Mouse (Mus musculus): Measurements from ENCODE around the gene Wdfy1. TPM values are rescaled to one million over a fixed set of nuclear protein-coding genes. Genes with fewer than 3 reads are reported as not detected.

Gene Wdfy1
- polyA plus RNA-seq (2014; fragmentation: Nextera tagmentation; extraction: Ambion mirVana) = 42.6 and 45.4 TPM in 2 replicates

DNA sequence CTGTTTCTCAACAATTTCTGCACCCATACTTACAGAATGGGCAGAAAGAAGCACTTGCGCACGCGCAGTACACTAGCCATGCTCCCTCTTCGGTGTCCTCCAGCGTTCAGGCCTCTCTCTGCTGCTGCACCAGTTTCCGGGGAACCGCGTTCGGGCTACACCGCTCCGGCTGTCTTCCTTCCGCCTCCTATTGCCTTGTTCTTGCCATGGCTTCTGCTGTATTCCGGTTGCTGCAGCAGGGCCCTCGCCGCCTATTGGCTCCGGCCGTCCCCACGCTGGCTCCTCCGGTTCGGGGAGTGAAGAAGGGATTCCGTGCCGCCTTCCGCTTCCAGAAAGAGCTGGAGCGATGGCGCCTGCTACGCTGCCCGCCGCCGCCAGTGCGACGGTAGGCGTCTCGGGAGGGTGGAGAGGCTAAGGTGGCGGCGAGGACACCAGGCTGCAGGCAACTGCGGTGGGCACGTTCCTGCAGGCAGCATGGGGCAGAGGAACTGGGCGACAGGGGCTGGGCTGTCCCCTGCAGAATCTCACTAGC is at the start of gene Wdfy1, which contains the start of gene Mrpl44:
Gene Wdfy1 (minus strand): TSS at position 217 of the 532 bp plus-strand sequence.
Gene Mrpl44 (plus strand): TSS at position 92 of the 532 bp plus-strand sequence.
- DNase-seq (ENCODE audit: low spot score) = peak; percentile 97
- ATAC-seq (ENCODE audit: low read depth) = peak; percentile 100
- Histone ChIP-seq H3K36me3 (ENCODE audit: control insufficient read depth, insufficient read depth, low read length) (peaks cover 31% of the 10 kb centered on the region), H3K27me3 (replicated peaks; ENCODE audit: control insufficient read depth, insufficient read depth, low read length) (no peaks in the 10 kb centered on the region), H3K4me3 (ENCODE audit: low read depth, low read length) (peak within 1 kb of the TSS; percentile 95), H3K4me2 (ENCODE audit: low read depth, low read length) (peak within 1 kb of the TSS; percentile 66), H3K9ac (ENCODE audit: low read depth, low read length) (peak within 1 kb of the TSS; percentile 93), H3K4me1 (ENCODE audit: control insufficient read depth, insufficient read depth, low read length) (0 out of 2 replicates have a peak, but pooled peaks cover 3% of the 10 kb centered on the region), H3K27ac (replicated peaks; ENCODE audit: low read depth, low read length) (peak within 1 kb of the TSS; percentile 83), H3K9me3 (ENCODE audit: control insufficient read depth, low read length) (no peaks in the 10 kb centered on the region)
- under 1% methylated on average over 36 of the region's 38 CpGs for WGBS

DNA sequence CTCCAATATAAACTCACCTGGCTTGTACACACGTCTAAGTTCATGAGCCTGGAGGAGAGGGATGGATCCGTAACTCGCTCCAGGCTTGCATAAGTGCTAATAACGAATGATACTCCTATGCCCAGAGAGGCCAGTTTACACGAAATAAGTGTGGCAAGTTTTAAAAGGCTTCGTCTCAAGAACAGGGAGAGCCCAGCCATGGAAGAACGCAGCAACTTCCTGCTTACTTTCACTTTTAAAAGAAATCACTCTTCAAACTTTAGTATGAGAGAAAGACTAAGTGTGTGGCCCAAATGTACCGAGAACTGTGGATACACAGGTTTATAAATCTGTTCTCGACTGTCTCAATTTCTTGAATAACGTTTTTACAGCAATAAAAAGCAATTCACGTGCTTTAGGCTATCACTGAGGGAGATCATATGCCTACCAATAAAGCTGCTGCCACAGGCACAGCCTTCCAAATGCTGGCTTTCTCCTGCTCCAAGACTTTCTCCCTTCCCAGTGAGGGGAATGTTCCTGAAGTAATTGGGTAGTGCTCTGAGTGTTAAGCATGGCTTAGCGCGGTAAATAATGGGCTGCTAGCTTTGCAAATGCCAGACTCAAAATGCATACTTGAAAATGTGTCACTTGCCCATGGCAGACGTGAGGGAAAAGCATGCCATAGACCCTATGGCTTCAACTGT is 48.1 kb upstream of the Wdfy1 start:
- H3K4me3 ChIP-seq (ENCODE audit: low read depth, low read length) = 0 out of 2 replicates have a peak overlapping the region, but pooled peaks have one; percentile 6
- DNase-seq (ENCODE audit: low spot score) (no peak), ATAC-seq (ENCODE audit: low read depth) (no peak)
- H3K27ac ChIP-seq (replicated peaks; ENCODE audit: low read depth, low read length) = peak overlapping the region; percentile 39; the same call in 1 of the 2 replicates
- 59% methylated on average over 14 of the region's 14 CpGs for WGBS
- peak overlapping the region; percentile 37 for H3K4me2 ChIP-seq (ENCODE audit: low read depth, low read length)
- no peak overlapping the region for H3K9ac ChIP-seq (ENCODE audit: low read depth, low read length)
- peaks cover 8% of the 10 kb centered on the region; the same call in 1 of the 2 replicates for H3K36me3 ChIP-seq (ENCODE audit: control insufficient read depth, insufficient read depth, low read length)
- no peaks in the 10 kb centered on the region for H3K27me3 ChIP-seq (replicated peaks; ENCODE audit: control insufficient read depth, insufficient read depth, low read length)
- peaks cover 18% of the 10 kb centered on the region for H3K4me1 ChIP-seq (ENCODE audit: control insufficient read depth, insufficient read depth, low read length)
- H3K9me3 ChIP-seq (ENCODE audit: control insufficient read depth, low read length) = no peaks in the 10 kb centered on the region

DNA sequence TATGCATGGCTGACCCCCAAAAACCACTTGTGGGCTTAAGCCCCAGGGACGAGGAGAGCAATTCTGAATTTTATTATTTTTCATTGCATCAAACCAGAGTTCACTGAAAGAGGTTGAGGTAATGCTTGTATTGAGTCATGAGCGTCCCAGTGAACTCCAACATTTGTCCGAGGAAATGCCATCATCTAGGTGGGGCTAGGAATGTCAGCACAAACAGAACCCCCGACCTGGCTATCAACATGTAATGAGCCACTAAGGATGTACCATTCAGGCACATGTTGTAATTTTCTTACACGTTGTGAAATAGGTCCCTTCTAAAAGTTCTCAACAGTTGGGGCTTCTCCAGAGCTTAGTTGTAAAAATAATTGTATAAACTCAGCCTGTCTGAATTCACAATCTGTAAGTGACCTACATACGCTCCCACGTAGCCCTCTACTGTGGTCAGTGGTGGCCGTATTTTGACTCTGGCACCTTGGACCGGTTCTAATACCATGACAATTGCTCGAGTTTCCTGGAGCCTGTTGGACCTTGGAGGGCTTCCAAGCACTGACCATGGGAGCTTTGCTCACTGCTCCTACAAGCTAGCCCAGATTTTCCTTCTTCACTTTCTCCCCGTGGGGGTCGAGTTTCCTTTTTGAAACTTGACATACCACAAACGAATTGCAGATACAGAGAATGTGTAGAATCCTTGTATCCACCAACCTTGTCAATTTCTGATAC is 47.0 kb upstream of the Wdfy1 start:
- peaks cover 8% of the 10 kb centered on the region; the same call in 1 of the 2 replicates for H3K36me3 ChIP-seq (ENCODE audit: control insufficient read depth, insufficient read depth, low read length)
- no peak overlapping the region for H3K4me2 ChIP-seq (ENCODE audit: low read depth, low read length)
- WGBS = 63% methylated on average over 13 of the region's 13 CpGs
- no peak overlapping the region for H3K27ac ChIP-seq (replicated peaks; ENCODE audit: low read depth, low read length)
- no peak overlapping the region for H3K4me3 ChIP-seq (ENCODE audit: low read depth, low read length)
- H3K9ac ChIP-seq (ENCODE audit: low read depth, low read length) = no peak overlapping the region
- peaks cover 18% of the 10 kb centered on the region for H3K4me1 ChIP-seq (ENCODE audit: control insufficient read depth, insufficient read depth, low read length)
- no peaks in the 10 kb centered on the region for H3K9me3 ChIP-seq (ENCODE audit: control insufficient read depth, low read length)
- H3K27me3 ChIP-seq (replicated peaks; ENCODE audit: control insufficient read depth, insufficient read depth, low read length) = no peaks in the 10 kb centered on the region
- ATAC-seq (ENCODE audit: low read depth) = no peak
- peak; percentile 40 for DNase-seq (ENCODE audit: low spot score)

DNA sequence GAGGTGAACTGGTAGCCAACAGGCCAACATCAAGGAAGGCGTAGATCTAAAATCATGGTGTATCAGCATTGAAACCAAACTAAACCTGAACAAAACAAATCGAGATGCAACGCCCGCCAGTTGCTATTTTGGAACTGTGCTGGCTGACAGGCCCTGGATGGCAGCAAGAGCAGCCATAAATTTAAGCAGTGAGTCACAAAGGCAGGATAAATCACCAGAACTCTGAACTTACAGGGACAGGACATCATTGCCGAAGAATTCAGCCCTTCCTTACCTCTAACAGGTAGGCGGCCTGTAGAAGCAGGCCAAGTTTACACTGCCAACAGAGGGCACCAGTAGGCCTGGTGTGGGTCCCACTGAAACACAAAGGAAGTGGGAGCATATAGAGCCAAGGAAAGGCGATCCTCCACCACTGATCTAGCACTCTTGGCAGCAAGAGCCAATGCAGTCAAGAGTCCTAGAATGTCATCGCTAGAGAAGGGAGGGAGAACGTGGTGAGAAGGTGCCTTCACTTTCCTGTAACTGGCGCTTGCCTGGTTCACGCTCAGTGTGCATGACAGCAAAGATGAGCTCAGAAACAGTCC is 43.4 kb upstream of the Wdfy1 start:
- Histone ChIP-seq H3K27me3 (replicated peaks; ENCODE audit: control insufficient read depth, insufficient read depth, low read length) (no peaks in the 10 kb centered on the region), H3K4me3 (ENCODE audit: low read depth, low read length) (no peak overlapping the region), H3K9ac (ENCODE audit: low read depth, low read length) (no peak overlapping the region), H3K36me3 (ENCODE audit: control insufficient read depth, insufficient read depth, low read length) (peaks cover 15% of the 10 kb centered on the region), H3K4me1 (ENCODE audit: control insufficient read depth, insufficient read depth, low read length) (peaks cover 9% of the 10 kb centered on the region), H3K4me2 (ENCODE audit: low read depth, low read length) (no peak overlapping the region), H3K27ac (replicated peaks; ENCODE audit: low read depth, low read length) (no peak overlapping the region), H3K9me3 (ENCODE audit: control insufficient read depth, low read length) (no peaks in the 10 kb centered on the region)
- 92% methylated on average over 10 of the region's 11 CpGs for WGBS
- ATAC-seq (ENCODE audit: low read depth) (no peak), DNase-seq (ENCODE audit: low spot score) (no peak)

DNA sequence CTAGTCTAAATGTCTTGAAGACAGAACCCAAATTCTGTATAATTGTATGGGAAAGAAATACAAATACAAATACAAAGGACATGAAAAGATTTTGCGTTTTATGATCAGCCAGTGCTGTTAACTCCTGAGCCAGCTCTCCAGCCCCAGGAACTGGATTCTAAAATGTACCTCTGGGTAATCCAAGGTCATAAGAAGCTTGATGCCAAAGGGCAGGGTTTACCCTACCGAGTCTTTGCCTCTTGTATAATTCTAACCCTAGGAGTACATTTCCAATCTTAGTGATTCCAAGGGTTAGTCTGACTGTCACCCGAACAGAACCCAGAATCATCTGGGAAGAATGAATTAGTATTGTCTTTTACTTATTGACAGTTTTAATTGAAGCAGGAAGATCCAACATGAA is 39.5 kb upstream of the Wdfy1 start:
- WGBS = 89% methylated on average over 3 of the region's 3 CpGs
- Histone ChIP-seq H3K4me2 (ENCODE audit: low read depth, low read length) (no peak overlapping the region), H3K4me1 (ENCODE audit: control insufficient read depth, insufficient read depth, low read length) (no peaks in the 10 kb centered on the region), H3K27ac (replicated peaks; ENCODE audit: low read depth, low read length) (no peak overlapping the region), H3K36me3 (ENCODE audit: control insufficient read depth, insufficient read depth, low read length) (peaks cover 32% of the 10 kb centered on the region), H3K9ac (ENCODE audit: low read depth, low read length) (no peak overlapping the region), H3K9me3 (ENCODE audit: control insufficient read depth, low read length) (no peaks in the 10 kb centered on the region), H3K4me3 (ENCODE audit: low read depth, low read length) (no peak overlapping the region), H3K27me3 (replicated peaks; ENCODE audit: control insufficient read depth, insufficient read depth, low read length) (no peaks in the 10 kb centered on the region)
- no peak for DNase-seq (ENCODE audit: low spot score)
- ATAC-seq (ENCODE audit: low read depth) = no peak

DNA sequence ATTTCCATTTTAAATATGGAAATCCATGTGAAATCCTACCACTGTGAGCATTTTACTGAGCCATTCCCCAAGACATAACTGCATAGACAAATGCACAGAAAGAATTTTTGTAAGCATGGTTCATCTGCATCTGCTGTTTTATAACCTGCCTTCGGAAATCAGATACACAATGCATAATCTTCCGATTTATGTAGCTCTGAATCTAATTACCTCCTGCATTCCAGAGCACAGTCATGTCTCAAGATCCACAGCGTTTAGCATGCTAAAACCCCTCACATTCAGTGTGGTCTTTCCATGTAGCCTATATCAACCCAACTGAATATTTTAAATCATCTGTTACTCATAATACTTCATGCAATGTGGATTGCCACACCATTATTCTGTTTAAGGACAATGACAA is 33.5 kb upstream of the Wdfy1 start:
- Histone ChIP-seq H3K9me3 (ENCODE audit: control insufficient read depth, low read length) (no peaks in the 10 kb centered on the region), H3K36me3 (ENCODE audit: control insufficient read depth, insufficient read depth, low read length) (peaks cover 33% of the 10 kb centered on the region), H3K4me1 (ENCODE audit: control insufficient read depth, insufficient read depth, low read length) (no peaks in the 10 kb centered on the region), H3K4me3 (ENCODE audit: low read depth, low read length) (no peak overlapping the region), H3K9ac (ENCODE audit: low read depth, low read length) (no peak overlapping the region), H3K27me3 (replicated peaks; ENCODE audit: control insufficient read depth, insufficient read depth, low read length) (no peaks in the 10 kb centered on the region), H3K4me2 (ENCODE audit: low read depth, low read length) (no peak overlapping the region), H3K27ac (replicated peaks; ENCODE audit: low read depth, low read length) (no peak overlapping the region)
- WGBS = 53% methylated on average over 3 of the region's 3 CpGs
- DNase-seq (ENCODE audit: low spot score) (peak; percentile 53), ATAC-seq (ENCODE audit: low read depth) (peak; percentile 41; the same call in 1 of the 2 replicates)

DNA sequence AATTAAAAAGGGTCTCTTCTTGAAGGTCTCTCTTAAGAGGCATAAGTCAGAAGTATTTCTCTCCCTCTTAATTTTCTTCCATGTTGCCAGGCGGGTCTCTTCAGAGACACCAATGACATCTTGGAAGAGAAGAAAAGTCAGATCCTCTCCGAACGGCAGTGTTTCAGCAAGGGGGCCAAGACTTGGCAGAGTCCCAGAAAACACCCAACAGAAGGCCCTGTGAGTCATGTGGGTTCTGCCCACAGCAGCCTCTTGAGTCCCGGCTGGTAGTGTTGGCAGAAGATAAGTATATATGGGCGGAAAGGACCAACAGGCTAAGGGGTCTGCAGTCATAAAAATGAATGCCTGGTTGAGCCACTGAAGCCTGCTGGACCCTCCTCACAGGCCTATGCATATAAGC is 30.9 kb upstream of the Wdfy1 start:
- Histone ChIP-seq H3K4me3 (ENCODE audit: low read depth, low read length) (no peak overlapping the region), H3K4me1 (ENCODE audit: control insufficient read depth, insufficient read depth, low read length) (no peaks in the 10 kb centered on the region), H3K36me3 (ENCODE audit: control insufficient read depth, insufficient read depth, low read length) (peaks cover 27% of the 10 kb centered on the region), H3K9ac (ENCODE audit: low read depth, low read length) (no peak overlapping the region), H3K27ac (replicated peaks; ENCODE audit: low read depth, low read length) (no peak overlapping the region), H3K9me3 (ENCODE audit: control insufficient read depth, low read length) (no peaks in the 10 kb centered on the region), H3K27me3 (replicated peaks; ENCODE audit: control insufficient read depth, insufficient read depth, low read length) (no peaks in the 10 kb centered on the region), H3K4me2 (ENCODE audit: low read depth, low read length) (no peak overlapping the region)
- no peak for DNase-seq (ENCODE audit: low spot score)
- WGBS = 68% methylated on average over 5 of the region's 5 CpGs
- ATAC-seq (ENCODE audit: low read depth) = no peak

DNA sequence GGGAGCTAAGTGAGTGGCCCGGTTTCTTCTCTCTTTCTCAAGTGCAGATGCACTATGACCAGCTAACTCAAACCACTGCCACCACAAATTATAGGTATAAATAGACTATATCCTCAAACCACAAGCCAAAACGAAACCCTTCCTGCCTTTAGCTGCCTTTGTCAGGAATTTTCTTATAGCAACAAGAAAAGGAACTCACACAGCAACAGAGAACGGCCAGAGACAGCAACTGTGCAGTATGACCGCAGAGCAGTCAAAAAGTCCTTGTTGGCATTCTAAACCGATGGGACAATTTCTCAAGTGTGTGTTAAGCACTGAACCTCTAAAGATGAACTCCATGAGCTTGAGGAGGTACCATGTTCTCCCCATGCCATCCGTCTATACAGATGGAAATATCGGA is 27.7 kb upstream of the Wdfy1 start:
- 73% methylated on average over 7 of the region's 7 CpGs for WGBS
- Histone ChIP-seq H3K4me1 (ENCODE audit: control insufficient read depth, insufficient read depth, low read length) (no peaks in the 10 kb centered on the region), H3K27ac (replicated peaks; ENCODE audit: low read depth, low read length) (0 out of 2 replicates have a peak overlapping the region, but pooled peaks have one; percentile 11), H3K36me3 (ENCODE audit: control insufficient read depth, insufficient read depth, low read length) (peaks cover 40% of the 10 kb centered on the region), H3K4me2 (ENCODE audit: low read depth, low read length) (no peak overlapping the region), H3K27me3 (replicated peaks; ENCODE audit: control insufficient read depth, insufficient read depth, low read length) (no peaks in the 10 kb centered on the region), H3K9me3 (ENCODE audit: control insufficient read depth, low read length) (no peaks in the 10 kb centered on the region), H3K9ac (ENCODE audit: low read depth, low read length) (no peak overlapping the region), H3K4me3 (ENCODE audit: low read depth, low read length) (no peak overlapping the region)
- peak; percentile 65 for DNase-seq (ENCODE audit: low spot score)
- peak; percentile 33; the same call in 1 of the 2 replicates for ATAC-seq (ENCODE audit: low read depth)

Data from embryonic facial prominence, embryonic 14.5 days (tissue).